Mouse (Mus musculus) kidney, postnatal 0 days (tissue): ENCODE measurements around the gene Zbtb24. TPM values are rescaled to one million over a fixed set of nuclear protein-coding genes. Genes with fewer than 3 reads are reported as not detected.

Source experiments
- ATAC-seq: fragments of 200-750 bp; cut with Nextera tagmentation; replicated peaks from 2 replicates; pipeline ENCODE4 v1.8.0; 2017; ENCODE audit warnings: low read depth, moderate number of reproducible peaks, moderate TSS enrichment, moderate library complexity; ENCODE audit not compliant: low FRiP score
- DNase-seq: peaks from one replicate; pipeline ENCODE4 v3.0.0-alpha.2; 2016; ENCODE audit warnings: low spot score
- H3K27ac ChIP-seq: fragments of 300-500 bp; sonication (generic); 2 replicates; pipeline ENCODE4 v1.5.1; 2014; ENCODE audit warnings: mild to moderate bottlenecking
- H3K27me3 ChIP-seq: fragments of 300-500 bp; sonication (generic); 2 replicates; pipeline ENCODE4 v1.6.1; 2014; ENCODE audit warnings: low read length, mixed read lengths; ENCODE audit not compliant: insufficient read depth
- H3K36me3 ChIP-seq: fragments of 300-500 bp; sonication (generic); 2 replicates; pipeline ENCODE4 v1.6.1; 2014; ENCODE audit warnings: low read length, mixed read lengths; ENCODE audit not compliant: insufficient read depth
- H3K4me1 ChIP-seq: fragments of 300-500 bp; sonication (generic); replicated peaks from 2 replicates; pipeline ENCODE4 v1.6.1; 2014; ENCODE audit warnings: antibody characterized with exemption, low read length, mixed read lengths; ENCODE audit not compliant: insufficient read depth
- H3K4me2 ChIP-seq: fragments of 300-500 bp; sonication (generic); 2 replicates; pipeline ENCODE4 v1.6.1; 2014; ENCODE audit warnings: mild to moderate bottlenecking, low read length, moderate library complexity, mixed read lengths
- H3K4me3 ChIP-seq: fragments of 300-500 bp; sonication (generic); replicated peaks from 2 replicates; pipeline ENCODE4 v1.5.1; 2014; ENCODE audit warnings: low read depth, low read length
- H3K9ac ChIP-seq: fragments of 300-500 bp; sonication (generic); 2 replicates; pipeline ENCODE4 v1.6.1; 2014; ENCODE audit warnings: low read depth, low read length
- H3K9me3 ChIP-seq: fragments of 300-500 bp; sonication (generic); replicated peaks from 2 replicates; pipeline ENCODE4 v1.6.1; 2016; ENCODE audit warnings: low read length, inconsistent platforms, mixed read lengths
- CTCF ChIP-seq: IDR thresholded peaks from 2 replicates; pipeline ENCODE4 v1.5.1; 2016; ENCODE audit warnings: antibody characterized with exemption, low read depth, mild to moderate bottlenecking, moderate library complexity
- WGBS: fragments of 180-500 bp; shearing (Covaris S2); extraction: QIAGEN DNeasy Blood & Tissue Kit; methylation state at CpG from one replicate; pipeline ENCODE4 v1.1.7; 2014; 5-methylcytosine and 5-hydroxymethylcytosine counted together
- polyA plus RNA-seq: library from polyadenylated mRNA; unstranded; fragments of >200 nt; fragmentation: Nextera tagmentation; extraction: Ambion mirVana; gene quantifications from 2 replicates; pipeline ENCODE4 v1.2.1, GENCODE M21; 2015

Gene Zbtb24
- polyA plus RNA-seq, 1 experiment from 2014 or later = 18.4 TPM

DNA sequence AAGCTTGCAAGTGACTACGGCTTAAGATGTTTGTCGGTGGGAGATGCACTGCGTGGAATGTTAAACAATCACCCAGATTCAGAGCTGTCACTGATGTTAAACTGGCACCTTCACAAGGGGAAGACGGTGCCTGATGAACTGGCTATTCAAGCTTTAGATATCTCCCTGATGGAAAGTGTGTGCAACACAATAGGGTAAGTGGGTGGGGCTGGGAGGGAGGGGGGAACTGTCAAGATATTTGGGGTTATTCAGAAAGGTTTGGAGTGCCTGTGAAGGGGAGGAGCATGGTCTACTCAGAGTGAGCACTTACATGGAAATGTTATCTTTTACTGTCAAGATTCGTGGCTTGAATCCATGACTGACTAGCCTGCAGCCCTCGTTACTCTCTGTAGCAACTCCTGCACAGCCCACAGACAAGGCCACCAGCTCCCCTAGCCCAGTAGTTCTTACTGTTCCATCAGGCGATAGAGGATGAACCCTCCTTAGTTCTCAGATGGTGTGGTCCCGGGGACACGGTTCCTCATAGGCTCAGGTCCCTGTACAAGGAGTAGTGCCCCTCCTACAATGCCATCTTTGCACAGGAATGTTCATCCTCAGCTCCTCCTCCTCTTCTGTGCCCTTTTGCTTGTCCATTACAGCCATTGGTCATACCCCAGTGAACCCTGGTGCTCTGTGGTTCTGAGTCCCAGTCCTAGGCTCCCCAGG lies 29.5 kb upstream of the Zbtb24 start:
- 81% methylated on average over 9 of the region's 9 CpGs for WGBS
- Histone ChIP-seq H3K36me3 (no peaks in the 10 kb centered on the region), H3K4me3 (no peak overlapping the region), H3K27ac (no peak overlapping the region), H3K27me3 (no peaks in the 10 kb centered on the region), H3K4me1 (no peaks in the 10 kb centered on the region), H3K9me3 (no peaks in the 10 kb centered on the region), H3K4me2 (no peak overlapping the region), H3K9ac (no peak overlapping the region)
- no peak for ATAC-seq
- TF ChIP-seq CTCF = no peak
- no peak for DNase-seq

DNA sequence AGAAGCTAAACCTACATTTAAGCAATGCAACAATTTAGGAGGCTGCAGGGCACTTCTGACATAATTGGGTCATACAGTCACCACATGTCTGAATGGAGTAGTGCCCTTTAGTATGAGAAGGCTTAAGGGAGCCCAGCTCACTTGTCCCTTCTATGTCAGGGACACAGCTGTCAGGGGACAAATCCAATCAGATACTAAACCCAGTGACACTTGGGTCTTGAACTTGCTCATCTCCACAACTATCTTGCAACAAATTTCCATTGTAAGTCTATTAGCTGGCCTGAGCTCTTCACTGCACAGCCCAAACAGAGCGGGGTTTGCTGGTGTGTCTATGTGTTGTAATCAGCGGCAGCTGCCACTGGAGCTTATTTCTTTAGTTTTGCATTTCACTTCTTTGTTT lies 26.5 kb upstream of the Zbtb24 start:
- 91% methylated on average over 2 of the region's 2 CpGs for WGBS
- Histone ChIP-seq H3K36me3 (no peaks in the 10 kb centered on the region), H3K9ac (no peak overlapping the region), H3K4me2 (no peak overlapping the region), H3K4me3 (no peak overlapping the region), H3K9me3 (no peaks in the 10 kb centered on the region), H3K4me1 (no peaks in the 10 kb centered on the region), H3K27ac (no peak overlapping the region), H3K27me3 (no peaks in the 10 kb centered on the region)
- DNase-seq = no peak
- TF ChIP-seq CTCF = no peak
- no peak for ATAC-seq

DNA sequence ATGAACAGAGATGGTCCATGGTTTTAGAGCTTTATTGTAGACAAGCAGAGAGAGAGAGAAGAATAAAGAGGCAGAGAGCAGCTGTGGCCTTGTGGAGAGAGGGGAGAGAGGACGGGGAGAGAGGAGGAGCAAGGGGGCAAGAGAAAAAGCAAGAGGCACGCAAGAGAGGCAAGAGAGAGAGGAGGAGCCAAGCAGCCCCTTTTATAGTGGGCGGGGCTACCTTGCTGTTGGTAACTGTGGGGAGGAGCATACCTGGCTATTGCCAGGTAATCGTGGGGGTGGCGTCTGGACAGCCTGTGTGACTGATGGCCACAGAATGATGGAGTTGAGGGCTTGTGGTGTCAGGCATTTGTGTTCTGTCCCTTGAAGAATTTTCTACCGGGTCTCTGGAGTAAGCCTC lies 23.8 kb upstream of the Zbtb24 start:
- Histone ChIP-seq H3K27ac (no peak overlapping the region), H3K27me3 (no peaks in the 10 kb centered on the region), H3K36me3 (no peaks in the 10 kb centered on the region), H3K4me1 (no peaks in the 10 kb centered on the region), H3K9ac (no peak overlapping the region), H3K9me3 (no peaks in the 10 kb centered on the region), H3K4me3 (no peak overlapping the region), H3K4me2 (no peak overlapping the region)
- WGBS = 43% methylated on average over 6 of the region's 6 CpGs
- DNase-seq (no peak), ATAC-seq (no peak)
- no peak for TF ChIP-seq CTCF

DNA sequence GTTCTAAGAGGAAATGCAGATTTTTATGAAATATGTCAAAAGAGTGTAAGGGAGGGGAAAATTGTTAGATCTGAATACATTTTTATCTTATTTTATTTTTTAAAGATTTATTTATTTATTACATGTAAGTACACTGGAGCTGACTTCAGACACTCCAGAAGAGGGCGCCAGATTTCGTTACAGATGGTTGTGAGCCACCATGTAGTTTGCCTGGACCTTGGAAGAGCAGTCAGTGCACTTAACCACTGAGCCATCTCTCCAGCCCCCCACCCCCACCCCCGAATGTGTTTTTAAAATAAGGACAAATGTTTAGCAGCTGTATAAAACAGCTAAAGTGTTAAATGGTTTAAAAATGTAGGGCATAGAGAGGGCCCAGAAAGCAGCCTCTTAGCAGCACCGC lies 15.6 kb upstream of the Zbtb24 start:
- Histone ChIP-seq H3K4me1 (no peaks in the 10 kb centered on the region), H3K27ac (no peak overlapping the region), H3K27me3 (no peaks in the 10 kb centered on the region), H3K36me3 (no peaks in the 10 kb centered on the region), H3K4me2 (no peak overlapping the region), H3K9ac (no peak overlapping the region), H3K9me3 (no peaks in the 10 kb centered on the region), H3K4me3 (no peak overlapping the region)
- DNase-seq (peak; percentile 61), ATAC-seq (no peak)
- 26% methylated on average over 4 of the region's 4 CpGs for WGBS
- peak; percentile 76 for TF ChIP-seq CTCF

DNA sequence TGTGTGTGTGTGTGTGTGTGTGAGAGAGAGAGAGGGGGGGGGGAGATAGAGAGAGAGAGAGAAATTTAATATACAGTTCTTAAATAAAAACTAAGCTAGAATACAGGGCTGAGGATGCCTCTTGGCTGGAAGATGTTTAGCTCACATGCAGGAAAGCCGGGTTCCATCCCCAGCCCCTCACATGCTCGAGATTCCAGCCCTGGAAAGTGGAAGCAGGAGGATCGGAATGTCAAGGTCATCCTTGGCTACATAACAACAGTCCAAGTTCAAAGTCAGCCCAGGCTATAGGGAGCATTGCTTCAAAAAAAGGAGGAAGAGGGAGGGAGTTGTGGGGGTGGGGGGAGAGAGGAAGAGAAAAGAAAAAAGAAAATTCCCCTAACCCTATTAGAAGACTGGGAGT lies 15.0 kb upstream of the Zbtb24 start:
- H3K27ac ChIP-seq = no peak overlapping the region
- H3K36me3 ChIP-seq = no peaks in the 10 kb centered on the region
- ATAC-seq (no peak), DNase-seq (no peak)
- no peaks in the 10 kb centered on the region for H3K27me3 ChIP-seq
- H3K9ac ChIP-seq = no peak overlapping the region
- no peak for TF ChIP-seq CTCF
- no peak overlapping the region for H3K4me3 ChIP-seq
- no peaks in the 10 kb centered on the region for H3K4me1 ChIP-seq
- no peaks in the 10 kb centered on the region for H3K9me3 ChIP-seq
- 28% methylated on average over 3 of the region's 3 CpGs for WGBS
- no peak overlapping the region for H3K4me2 ChIP-seq

DNA sequence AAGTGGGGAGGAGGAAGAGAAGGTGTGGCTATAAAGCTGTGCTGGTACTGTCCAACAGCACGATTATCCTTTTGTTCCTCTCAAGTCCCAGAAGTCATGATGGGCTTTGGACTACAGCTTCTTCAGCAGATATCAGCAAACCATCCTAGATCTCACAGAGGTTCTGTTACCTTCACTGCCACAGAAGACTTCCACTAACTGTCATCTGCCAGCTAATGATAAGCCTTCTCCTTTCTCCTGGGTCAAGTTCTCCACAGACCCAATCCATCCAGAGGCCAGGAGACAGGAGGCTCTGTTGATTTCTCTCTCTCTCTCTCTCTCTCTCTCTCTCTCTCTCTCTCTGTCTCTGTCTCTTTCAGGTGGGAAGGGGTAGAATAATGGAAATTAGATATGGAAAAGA lies 2.0 kb upstream of the Zbtb24 start:
- H3K4me1 ChIP-seq = peaks cover 8% of the 10 kb centered on the region; the same call in 1 of the 2 replicates
- TF ChIP-seq CTCF = no peak
- ATAC-seq = no peak

DNA sequence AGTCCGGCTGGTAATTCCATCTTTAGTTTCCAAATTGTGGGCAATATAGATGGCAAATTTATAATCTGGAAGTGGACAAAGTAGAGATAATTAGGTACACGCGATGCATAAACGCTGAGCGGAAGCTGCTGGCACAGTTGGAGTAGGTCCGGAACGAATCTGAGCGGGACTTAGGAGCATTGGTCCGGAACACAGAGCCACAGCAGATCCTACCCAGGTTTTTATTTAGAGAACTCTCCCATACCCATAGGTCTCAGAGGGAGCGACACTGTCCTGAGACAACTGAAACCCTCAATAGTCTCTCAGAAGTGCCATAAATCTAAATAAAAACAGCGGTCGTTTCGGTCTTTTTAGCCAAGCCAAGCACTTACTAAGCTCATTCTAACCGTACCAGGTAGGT lies 499 bp upstream of the Zbtb24 start:
- peak overlapping the region; percentile 77 for H3K4me3 ChIP-seq
- TF ChIP-seq CTCF = no peak
- no peaks in the 10 kb centered on the region for H3K27me3 ChIP-seq
- H3K4me2 ChIP-seq = peak overlapping the region; percentile 78
- H3K27ac ChIP-seq = peak overlapping the region; percentile 78
- ATAC-seq = peak; percentile 46
- WGBS = 9% methylated on average over 14 of the region's 14 CpGs
- peaks cover 8% of the 10 kb centered on the region; the same call in 1 of the 2 replicates for H3K4me1 ChIP-seq
- no peaks in the 10 kb centered on the region for H3K9me3 ChIP-seq
- peaks cover 8% of the 10 kb centered on the region; the same call in 1 of the 2 replicates for H3K36me3 ChIP-seq
- peak overlapping the region; percentile 86 for H3K9ac ChIP-seq
- DNase-seq = peak; percentile 67

More for the DNA sequence above, 2.0 kb upstream of the Zbtb24 start:
- H3K27me3 ChIP-seq = no peaks in the 10 kb centered on the region
- H3K9ac ChIP-seq = no peak overlapping the region
- no peak overlapping the region for H3K27ac ChIP-seq
- 100% methylated on average over 1 of the region's 1 CpGs for WGBS
- no peak overlapping the region for H3K4me3 ChIP-seq
- no peak for DNase-seq
- H3K36me3 ChIP-seq = peaks cover 8% of the 10 kb centered on the region; the same call in 1 of the 2 replicates
- no peak overlapping the region for H3K4me2 ChIP-seq
- H3K9me3 ChIP-seq = no peaks in the 10 kb centered on the region
